In the genomic region with DNA sequence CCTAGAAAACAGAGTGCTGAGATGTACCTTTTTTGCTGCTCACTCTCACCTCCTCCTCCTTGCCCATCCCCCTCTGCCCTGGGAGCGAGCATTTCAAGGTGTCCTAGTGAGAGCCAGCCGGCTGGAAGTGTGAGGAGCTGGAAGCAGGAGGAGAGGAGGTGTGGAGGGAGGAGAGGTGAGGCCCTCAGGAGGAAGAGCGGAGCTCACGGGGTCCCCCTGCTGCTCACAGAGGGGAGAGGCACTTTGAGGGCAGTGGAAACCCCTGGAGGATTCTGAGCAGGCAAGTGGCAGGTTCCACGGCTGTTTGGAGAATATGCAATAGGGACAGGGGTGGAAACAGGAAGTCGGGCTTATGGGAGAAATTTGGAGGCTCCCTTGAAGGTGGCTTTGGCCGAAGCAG, we compare ENCODE assay signal across 9 mouse cellular contexts. TPM values are rescaled to one million over a fixed set of nuclear protein-coding genes. Genes with fewer than 3 reads are reported as not detected.
DNase-seq lines count a peak whose midpoint lies in the region; ATAC-seq and TF ChIP-seq lines count a peak whose summit lies in the region.
"Had no signal": no experiment of that assay in that cellular context is flagged by ENCODE, and none has a peak within 500 bp of the region (broad histone marks: within the 10 kb centered on the region; RNA-seq: fewer than 3 reads in every experiment).

No protein-coding gene starts in this region.

- no peak for ATAC-seq in forebrain, embryonic 11.5 days (replicated peaks; ENCODE audit: low FRiP score)
- ATAC-seq in forebrain, embryonic 13.5 days, result no peak
- peak; percentile 32; the same call in 1 of the 2 replicates for ATAC-seq in liver, embryonic 16.5 days (ENCODE audit: low read depth)

- no peaks in the 10 kb centered on the region for H3K27me3 ChIP-seq in forebrain, embryonic 11.5 days (ENCODE audit: control insufficient read depth, insufficient read depth, low read length)
- H3K27me3 ChIP-seq in forebrain, embryonic 13.5 days, result no peaks in the 10 kb centered on the region
- no peaks in the 10 kb centered on the region for H3K27me3 ChIP-seq in liver, embryonic 16.5 days (ENCODE audit: control insufficient read depth, insufficient read depth, low read depth, low read length)
- H3K27me3 ChIP-seq: limb, embryonic 15.5 days had no signal

- no peak overlapping the region for H3K4me2 ChIP-seq in forebrain, embryonic 11.5 days (ENCODE audit: low read depth, low read length, severe bottlenecking)
- H3K4me2 ChIP-seq in forebrain, embryonic 13.5 days, result no peak overlapping the region
- H3K4me2 ChIP-seq in liver, embryonic 16.5 days (ENCODE audit: low read depth, low read length), result no peak overlapping the region
- H3K4me2 ChIP-seq: limb, embryonic 15.5 days had no signal

- 39% methylated on average over 7 of the region's 7 CpGs for WGBS in forebrain, embryonic 11.5 days
- 35% methylated on average over 7 of the region's 7 CpGs for WGBS in forebrain, embryonic 13.5 days
- WGBS in liver, embryonic 16.5 days (ENCODE audit: insufficient replicate concordance), result 28% methylated on average over 7 of the region's 7 CpGs

- no peak overlapping the region for H3K4me3 ChIP-seq in forebrain, embryonic 11.5 days (ENCODE audit: low read depth, low read length)
- H3K4me3 ChIP-seq in forebrain, embryonic 13.5 days, result no peak overlapping the region
- H3K4me3 ChIP-seq in embryonic fibroblast, embryonic 13.5 days (ENCODE audit: insufficient read depth, low read length), result no peak overlapping the region
- H3K4me3 ChIP-seq in liver, embryonic 16.5 days (ENCODE audit: low read depth, low read length), result no peak overlapping the region
- H3K4me3 ChIP-seq: limb, embryonic 15.5 days had no signal

- no peak for TF ChIP-seq POLR2A in embryonic fibroblast, embryonic 13.5 days (IDR thresholded peaks at IDR 0.05; ENCODE audit: low read depth, low read length)

- peak; percentile 73 for DNase-seq in forebrain, embryonic 11.5 days (ENCODE audit: low spot score)
- peak; percentile 17 for DNase-seq in right cerebral cortex, adult 18-20 months
- DNase-seq in right cerebral cortex, postnatal 14 days, result no peak
- peak; percentile 27 to 48 for DNase-seq in spleen, postnatal 36 days (ENCODE audit: low spot score in 2 of 2)
- DNase-seq in right cerebral cortex, postnatal 4 days, result no peak

- TF ChIP-seq CTCF in embryonic fibroblast, embryonic 13.5 days (IDR thresholded peaks at IDR 0.05; ENCODE audit: borderline replicate concordance, insufficient read depth, low read length), result peak; percentile 47; the same call in 1 of the 2 replicates

- no peaks in the 10 kb centered on the region for H3K36me3 ChIP-seq in forebrain, embryonic 11.5 days (ENCODE audit: control insufficient read depth, insufficient read depth, low read length)
- no peaks in the 10 kb centered on the region for H3K36me3 ChIP-seq in forebrain, embryonic 13.5 days (ENCODE audit: poor library complexity, severe bottlenecking)
- H3K36me3 ChIP-seq in liver, embryonic 16.5 days (ENCODE audit: control insufficient read depth, insufficient read depth), result peaks cover 89% of the 10 kb centered on the region
- H3K36me3 ChIP-seq: limb, embryonic 15.5 days had no signal

- H3K9me3 ChIP-seq in forebrain, embryonic 11.5 days (ENCODE audit: control insufficient read depth, low read length), result no peaks in the 10 kb centered on the region
- H3K9me3 ChIP-seq in forebrain, embryonic 13.5 days (replicated peaks), result no peaks in the 10 kb centered on the region
- no peaks in the 10 kb centered on the region for H3K9me3 ChIP-seq in liver, embryonic 16.5 days (replicated peaks; ENCODE audit: control insufficient read depth, low read length)
- H3K9me3 ChIP-seq: limb, embryonic 15.5 days had no signal

- H3K4me1 ChIP-seq in forebrain, embryonic 11.5 days (replicated peaks; ENCODE audit: control insufficient read depth, insufficient read depth, low read length), result 0 out of 2 replicates have a peak, but pooled peaks cover 2% of the 10 kb centered on the region
- H3K4me1 ChIP-seq in forebrain, embryonic 13.5 days, result peaks cover 8% of the 10 kb centered on the region
- no peaks in the 10 kb centered on the region for H3K4me1 ChIP-seq in embryonic fibroblast, embryonic 13.5 days (ENCODE audit: control insufficient read depth, insufficient read depth, low read length)
- H3K4me1 ChIP-seq in liver, embryonic 16.5 days (ENCODE audit: control insufficient read depth, low read depth, low read length), result peaks cover 15% of the 10 kb centered on the region

- no peak overlapping the region for H3K27ac ChIP-seq in forebrain, embryonic 11.5 days (ENCODE audit: low read depth, low read length)
- no peak overlapping the region for H3K27ac ChIP-seq in forebrain, embryonic 13.5 days
- H3K27ac ChIP-seq in embryonic fibroblast, embryonic 13.5 days (ENCODE audit: insufficient read depth, low read length), result no peak overlapping the region
- H3K27ac ChIP-seq in liver, embryonic 16.5 days (ENCODE audit: low read length), result no peak overlapping the region
- H3K27ac ChIP-seq: limb, embryonic 15.5 days had no signal

- H3K9ac ChIP-seq in forebrain, embryonic 11.5 days (ENCODE audit: low read length), result no peak overlapping the region
- no peak overlapping the region for H3K9ac ChIP-seq in forebrain, embryonic 13.5 days
- H3K9ac ChIP-seq in liver, embryonic 16.5 days (ENCODE audit: low read depth, low read length), result no peak overlapping the region
- H3K9ac ChIP-seq: limb, embryonic 15.5 days had no signal

RNA-seq across cellular contexts. Expression of a gene that starts 18.9 kb away (rescaled TPM):
- polyA plus RNA-seq in forebrain, embryonic 11.5 days (2014; fragmentation: Nextera tagmentation; extraction: Ambion mirVana), result 15.9 and 21.6 TPM in 2 replicates
- 1.5 TPM in 2 replicates for polyA plus RNA-seq in forebrain, embryonic 13.5 days (2015; fragmentation: Nextera tagmentation; extraction: Ambion mirVana)
- polyA plus RNA-seq in embryonic fibroblast, embryonic 13.5 days (2011; ENCODE audit: insufficient read length, low read depth, missing spikeins), result 0.51 and 0.72 TPM in 2 replicates
- 522 and 550 TPM in 2 replicates for polyA plus RNA-seq in liver, embryonic 16.5 days (2015; fragmentation: Nextera tagmentation; extraction: Ambion mirVana)

RNA-seq across cellular contexts. Expression of a gene that starts 30.1 kb away (rescaled TPM):
- 43.2 and 47.5 TPM in 2 replicates for polyA plus RNA-seq in forebrain, embryonic 11.5 days (2014; fragmentation: Nextera tagmentation; extraction: Ambion mirVana)
- 91.3 and 91.8 TPM in 2 replicates for polyA plus RNA-seq in forebrain, embryonic 13.5 days (2015; fragmentation: Nextera tagmentation; extraction: Ambion mirVana)
- polyA plus RNA-seq in embryonic fibroblast, embryonic 13.5 days (2011; ENCODE audit: insufficient read length, low read depth, missing spikeins), result 38.6 and 42.3 TPM in 2 replicates
- 16.0 and 16.8 TPM in 2 replicates for polyA plus RNA-seq in liver, embryonic 16.5 days (2015; fragmentation: Nextera tagmentation; extraction: Ambion mirVana)

RNA-seq across cellular contexts. Expression of a gene that starts 31.6 kb away (rescaled TPM):
- 114 and 117 TPM in 2 replicates for polyA plus RNA-seq in forebrain, embryonic 11.5 days (2014; fragmentation: Nextera tagmentation; extraction: Ambion mirVana)
- 161 and 176 TPM in 2 replicates for polyA plus RNA-seq in forebrain, embryonic 13.5 days (2015; fragmentation: Nextera tagmentation; extraction: Ambion mirVana)
- polyA plus RNA-seq in embryonic fibroblast, embryonic 13.5 days (2011; ENCODE audit: insufficient read length, low read depth, missing spikeins), result 156 and 191 TPM in 2 replicates
- polyA plus RNA-seq in liver, embryonic 16.5 days (2015; fragmentation: Nextera tagmentation; extraction: Ambion mirVana), result 79.1 and 82.5 TPM in 2 replicates

RNA-seq across cellular contexts. Expression of a gene that starts 40.1 kb away (rescaled TPM):
- polyA plus RNA-seq in forebrain, embryonic 11.5 days (2014; fragmentation: Nextera tagmentation; extraction: Ambion mirVana), result 332 and 356 TPM in 2 replicates
- polyA plus RNA-seq in forebrain, embryonic 13.5 days (2015; fragmentation: Nextera tagmentation; extraction: Ambion mirVana), result 474 and 488 TPM in 2 replicates
- 257 and 312 TPM in 2 replicates for polyA plus RNA-seq in embryonic fibroblast, embryonic 13.5 days (2011; ENCODE audit: insufficient read length, low read depth, missing spikeins)
- 315 and 330 TPM in 2 replicates for polyA plus RNA-seq in liver, embryonic 16.5 days (2015; fragmentation: Nextera tagmentation; extraction: Ambion mirVana)

RNA-seq across cellular contexts. Expression of a gene that starts 47.4 kb away (rescaled TPM):
- 59.0 and 66.7 TPM in 2 replicates for polyA plus RNA-seq in forebrain, embryonic 11.5 days (2014; fragmentation: Nextera tagmentation; extraction: Ambion mirVana)
- polyA plus RNA-seq in forebrain, embryonic 13.5 days (2015; fragmentation: Nextera tagmentation; extraction: Ambion mirVana), result 74.8 and 79.1 TPM in 2 replicates
- polyA plus RNA-seq in embryonic fibroblast, embryonic 13.5 days (2011; ENCODE audit: insufficient read length, low read depth, missing spikeins), result 46.6 and 48.8 TPM in 2 replicates
- 43.9 and 47.8 TPM in 2 replicates for polyA plus RNA-seq in liver, embryonic 16.5 days (2015; fragmentation: Nextera tagmentation; extraction: Ambion mirVana)

Comparison
In these comparisons a context has a peak if more than half of its experiments do, and no peak if none do; other contexts are left out.
1. DNase-seq: peak in forebrain, embryonic 11.5 days (single experiment), right cerebral cortex, adult 18-20 months (single experiment) and spleen, postnatal 36 days (2 of 2); none in right cerebral cortex, postnatal 14 days (single experiment) and right cerebral cortex, postnatal 4 days (single experiment).
2. RNA of a gene that starts 18.9 kb away (polyA plus RNA-seq): 522 to 550 TPM in liver, embryonic 16.5 days; 15.9 to 21.6 TPM in forebrain, embryonic 11.5 days, 1.5 TPM in forebrain, embryonic 13.5 days and 0.51 to 0.72 TPM in embryonic fibroblast, embryonic 13.5 days; every median in the first group is over 10 times any median in the second.